Mouse (Mus musculus) hindbrain, embryonic 10.5 days (tissue): ENCODE results near the gene Elane. TPM values are rescaled to one million over a fixed set of nuclear protein-coding genes. Genes with fewer than 3 reads are reported as not detected.
A peak's percentile ranks its signal among the peaks of the same experiment; 100 is the strongest.

Experiments
- DNase-seq: peaks from one replicate; pipeline ENCODE4 v3.0.0-alpha.2; 2017; ENCODE audit warnings: low spot score
- H3K27ac ChIP-seq: fragments of 300-500 bp; sonication (generic); 2 replicates; pipeline ENCODE4 v1.5.1; 2016; ENCODE audit warnings: mild to moderate bottlenecking, moderate library complexity
- H3K27me3 ChIP-seq: fragments of 300-500 bp; sonication (generic); 2 replicates; pipeline ENCODE4 v1.6.1; 2016; ENCODE audit warnings: mild to moderate bottlenecking; ENCODE audit not compliant: poor library complexity, insufficient read depth, severe bottlenecking
- H3K36me3 ChIP-seq: fragments of 300-500 bp; sonication (generic); 2 replicates; pipeline ENCODE4 v1.6.1; 2016; ENCODE audit warnings: mild to moderate bottlenecking, moderate library complexity
- H3K4me1 ChIP-seq: fragments of 300-500 bp; sonication (generic); replicated peaks from 2 replicates; pipeline ENCODE4 v1.6.1; 2016; ENCODE audit warnings: mild to moderate bottlenecking
- H3K4me3 ChIP-seq: fragments of 300-500 bp; sonication (generic); 2 replicates; pipeline ENCODE4 v1.5.1; 2016; ENCODE audit warnings: mild to moderate bottlenecking, moderate library complexity
- H3K9me3 ChIP-seq: fragments of 300-500 bp; sonication (generic); 2 replicates; pipeline ENCODE4 v1.6.1; 2016; ENCODE audit warnings: mild to moderate bottlenecking, moderate library complexity
- WGBS: fragments of 180-500 bp; shearing (Covaris S2); methylation state at CpG from one replicate; pipeline ENCODE4 v1.1.7; 2016; 5-methylcytosine and 5-hydroxymethylcytosine counted together
- polyA plus RNA-seq: library from polyadenylated mRNA; unstranded; fragments of >200 nt; fragmentation: Nextera tagmentation; extraction: Ambion mirVana; gene quantifications from 2 replicates; pipeline ENCODE4 v1.2.1, GENCODE M21; 2016

The Elane gene
- polyA plus RNA-seq, 1 experiment from 2014 or later = not detected

GRCm38 (mm10) chr10:79914131-79914947 lies 28.3 kb downstream of the Elane start:
- Histone ChIP-seq H3K4me3 (peak overlapping the region; percentile 73; the same call in 1 of the 2 replicates), H3K27ac (peak overlapping the region; percentile 45; the same call in 1 of the 2 replicates), H3K27me3 (peaks cover 24% of the 10 kb centered on the region), H3K9me3 (no peaks in the 10 kb centered on the region), H3K4me1 (peaks cover 60% of the 10 kb centered on the region), H3K36me3 (peaks cover 34% of the 10 kb centered on the region)
- no peak for DNase-seq
- 70% methylated on average over 11 of the region's 11 CpGs for WGBS

DNA sequence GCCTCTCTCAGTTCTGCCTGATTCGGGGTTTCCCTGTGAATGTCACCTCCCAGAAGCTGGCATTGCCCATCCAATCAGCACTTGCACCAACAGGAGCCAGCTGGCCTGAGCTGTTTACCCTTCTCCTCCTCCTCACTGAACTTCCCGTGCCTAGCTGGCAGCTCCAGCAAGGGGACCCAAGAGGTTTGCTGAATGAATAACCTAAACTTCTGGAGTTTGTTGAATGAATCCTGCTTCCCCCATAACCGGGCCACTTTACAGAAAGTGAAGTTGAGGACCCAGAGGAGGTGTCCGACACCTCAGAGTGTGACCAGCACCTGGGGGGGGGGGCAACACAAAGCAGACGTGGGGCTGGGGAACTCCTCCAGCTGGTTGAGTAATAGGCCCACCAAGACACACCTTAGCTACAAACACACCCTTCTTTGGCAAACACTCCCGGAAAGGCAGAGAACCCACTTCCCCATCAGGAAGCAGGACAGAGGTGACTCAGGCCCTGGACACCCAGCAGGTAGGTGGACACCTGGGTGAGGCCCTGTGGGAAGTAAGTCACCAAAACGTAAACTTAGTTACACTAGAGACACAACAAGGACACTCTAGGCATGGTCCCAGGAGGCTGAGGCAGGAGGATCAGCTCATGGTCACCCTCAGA lies 29.0 kb downstream of the Elane start:
- peaks cover 32% of the 10 kb centered on the region for H3K27me3 ChIP-seq
- no peak overlapping the region for H3K27ac ChIP-seq
- H3K4me3 ChIP-seq = peak overlapping the region; percentile 73; the same call in 1 of the 2 replicates
- H3K4me1 ChIP-seq = peaks cover 62% of the 10 kb centered on the region
- WGBS = 74% methylated on average over 7 of the region's 7 CpGs
- no peak for DNase-seq
- no peaks in the 10 kb centered on the region for H3K9me3 ChIP-seq
- H3K36me3 ChIP-seq = peaks cover 34% of the 10 kb centered on the region

DNA sequence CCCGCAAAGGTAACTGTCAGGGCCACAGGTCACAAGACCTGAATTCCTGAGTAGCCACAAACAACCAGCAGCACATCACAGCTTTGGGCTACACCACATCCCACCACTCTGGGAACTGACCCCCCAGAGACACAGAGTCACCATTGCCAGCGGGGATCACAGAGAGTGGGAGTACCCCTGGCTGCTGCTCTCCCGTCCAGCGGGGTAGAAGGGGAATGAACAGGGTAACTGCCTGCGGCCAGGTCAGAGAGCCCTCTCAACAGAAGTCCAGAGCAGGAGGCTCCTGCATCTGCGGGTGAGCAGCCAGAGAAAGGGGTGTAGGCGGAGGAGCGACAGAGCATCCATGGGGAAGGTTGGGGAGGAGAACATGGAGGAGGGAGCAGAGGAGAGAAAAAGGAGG lies 30.0 kb downstream of the Elane start:
- peaks cover 71% of the 10 kb centered on the region for H3K4me1 ChIP-seq

DNA sequence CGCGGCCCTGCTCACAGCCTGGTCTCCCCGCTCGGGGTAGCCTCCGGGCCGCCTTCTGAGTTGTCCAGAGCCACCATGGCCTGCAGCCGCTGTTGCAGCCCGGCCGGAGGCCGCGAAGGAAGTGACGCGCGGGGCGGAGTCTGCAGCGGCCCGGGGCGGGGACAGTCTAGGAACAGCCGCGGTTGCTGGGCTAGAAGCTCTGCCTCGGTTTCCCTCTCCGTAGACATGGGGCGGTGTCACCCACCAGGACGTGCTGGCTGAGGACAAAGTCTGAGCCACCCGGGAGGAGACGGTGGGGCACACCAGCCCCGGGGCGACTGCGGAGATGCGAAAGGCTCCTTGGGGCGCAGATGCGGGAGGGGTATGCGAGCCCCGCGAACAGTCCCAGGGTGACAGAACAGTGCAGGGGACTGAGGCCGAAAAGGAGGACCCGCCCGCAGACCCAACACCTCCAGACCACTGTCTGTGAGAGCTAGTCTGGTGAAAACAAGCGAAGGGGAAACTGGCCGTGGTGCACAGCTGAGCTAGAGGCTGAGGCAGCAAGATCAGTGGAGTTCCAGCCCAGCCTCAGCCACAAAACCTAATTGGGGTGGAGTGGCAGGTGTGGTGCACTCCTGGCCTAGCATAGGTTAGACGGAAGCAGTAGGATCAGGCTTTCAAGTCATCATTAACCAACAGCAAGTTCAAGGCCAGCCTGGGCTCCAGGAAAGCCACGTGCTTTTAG lies 30.9 kb downstream of the Elane start, which contains the start of gene Kiss1r:
Gene Kiss1r (plus strand): TSS at position 164 of the 724 bp plus-strand sequence.
- Histone ChIP-seq H3K4me1 (peaks cover 77% of the 10 kb centered on the region), H3K27ac (peak within 1 kb of the TSS; percentile 92), H3K27me3 (peaks cover 51% of the 10 kb centered on the region)

More for the DNA sequence above, 30.0 kb downstream of the Elane start:
- Histone ChIP-seq H3K27ac (peak overlapping the region; percentile 92), H3K36me3 (peaks cover 26% of the 10 kb centered on the region), H3K4me3 (peak overlapping the region; percentile 73), H3K9me3 (no peaks in the 10 kb centered on the region), H3K27me3 (peaks cover 42% of the 10 kb centered on the region)
- no peak for DNase-seq
- WGBS = 7% methylated on average over 8 of the region's 8 CpGs

GRCm38 (mm10) chr10:79917532-79918100 lies 31.6 kb downstream of the Elane start:
- H3K27ac ChIP-seq = no peak overlapping the region
- 70% methylated on average over 5 of the region's 5 CpGs for WGBS
- DNase-seq = no peak
- H3K9me3 ChIP-seq = no peaks in the 10 kb centered on the region
- H3K36me3 ChIP-seq = peaks cover 10% of the 10 kb centered on the region
- peak overlapping the region; percentile 73 for H3K4me3 ChIP-seq
- H3K4me1 ChIP-seq = peaks cover 77% of the 10 kb centered on the region
- peaks cover 57% of the 10 kb centered on the region for H3K27me3 ChIP-seq

More for the DNA sequence above, 30.9 kb downstream of the Elane start, which contains the start of gene Kiss1r:
- Histone ChIP-seq H3K36me3 (peaks cover 17% of the 10 kb centered on the region), H3K4me3 (peak within 1 kb of the TSS; percentile 73), H3K9me3 (no peaks in the 10 kb centered on the region)
- DNase-seq = peak; percentile 86
- 3% methylated on average over 42 of the region's 42 CpGs for WGBS

DNA sequence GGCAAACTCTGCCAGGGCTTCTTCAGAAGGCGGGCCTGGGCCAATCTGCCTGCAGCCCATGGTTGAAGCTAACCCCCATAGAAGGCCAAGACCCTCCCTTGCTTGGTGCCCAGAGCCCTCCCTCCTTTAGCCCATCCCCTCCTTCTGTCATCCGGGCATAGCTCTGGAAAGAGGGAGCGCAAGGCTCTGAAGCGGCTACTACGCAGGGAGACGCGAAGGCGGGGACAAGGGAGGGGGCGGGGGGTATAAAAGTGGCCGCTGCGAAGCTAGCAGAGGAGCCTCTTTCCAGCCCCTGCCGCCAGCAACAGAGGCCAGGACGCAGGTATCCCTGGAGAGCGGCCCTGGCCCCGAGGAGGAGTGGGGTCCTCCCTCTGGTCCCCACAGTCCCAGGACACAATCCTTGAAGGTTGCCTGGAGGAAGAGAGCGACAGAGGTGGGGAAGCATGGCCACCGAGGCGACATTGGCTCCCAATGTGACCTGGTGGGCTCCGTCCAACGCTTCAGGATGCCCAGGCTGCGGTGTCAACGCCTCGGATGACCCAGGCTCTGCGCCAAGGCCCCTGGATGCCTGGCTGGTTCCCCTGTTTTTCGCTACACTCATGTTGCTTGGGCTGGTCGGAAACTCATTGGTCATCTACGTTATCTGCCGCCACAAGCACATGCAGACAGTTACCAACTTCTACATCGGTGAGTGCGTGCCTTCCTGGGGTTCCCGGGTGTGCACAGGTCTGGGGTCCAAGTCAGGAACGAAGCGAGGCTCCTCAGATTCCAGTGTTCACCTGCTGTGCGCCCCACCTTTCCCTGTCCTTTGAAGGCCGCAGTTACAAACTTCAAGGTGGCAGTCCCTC lies 32.4 kb downstream of the Elane start:
- H3K27me3 ChIP-seq = peaks cover 66% of the 10 kb centered on the region
- no peaks in the 10 kb centered on the region for H3K9me3 ChIP-seq
- peak overlapping the region; percentile 23; the same call in 1 of the 2 replicates for H3K27ac ChIP-seq
- DNase-seq = peak; percentile 33
- H3K4me3 ChIP-seq = peak overlapping the region; percentile 73
- peaks cover 77% of the 10 kb centered on the region for H3K4me1 ChIP-seq
- H3K36me3 ChIP-seq = peaks cover 2% of the 10 kb centered on the region; the same call in 1 of the 2 replicates
- WGBS = 4% methylated on average over 35 of the region's 35 CpGs

DNA sequence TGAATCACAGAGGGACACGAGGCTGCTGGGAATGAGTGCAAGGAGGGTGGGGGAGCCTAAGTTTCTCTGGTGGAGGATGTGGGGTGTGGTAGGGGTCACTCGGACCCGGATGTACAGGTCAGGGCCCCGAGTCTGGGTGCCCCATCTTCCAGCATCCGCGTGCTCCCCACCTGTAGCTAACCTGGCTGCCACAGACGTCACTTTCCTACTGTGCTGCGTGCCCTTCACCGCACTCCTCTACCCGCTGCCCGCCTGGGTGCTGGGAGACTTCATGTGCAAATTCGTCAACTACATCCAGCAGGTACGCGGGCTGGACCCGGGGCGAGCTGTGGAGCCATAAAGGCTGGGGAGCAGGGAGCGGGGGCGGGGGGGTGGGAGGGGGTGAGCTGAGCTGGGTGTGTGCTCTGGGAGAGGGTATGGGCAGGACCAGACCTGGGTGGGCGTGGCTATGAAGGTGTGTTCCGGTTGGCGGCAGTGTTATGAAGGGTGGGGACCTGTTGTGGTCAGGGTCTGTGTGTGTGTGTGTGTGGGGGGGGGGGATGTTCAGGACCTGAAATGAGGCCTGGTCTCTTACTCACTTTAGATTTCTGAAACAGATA lies 33.3 kb downstream of the Elane start:
- H3K4me1 ChIP-seq = peaks cover 71% of the 10 kb centered on the region

GRCm38 (mm10) chr10:79920056-79920890 lies 34.2 kb downstream of the Elane start:
- peak; percentile 47 for DNase-seq
- Histone ChIP-seq H3K36me3 (no peaks in the 10 kb centered on the region), H3K9me3 (no peaks in the 10 kb centered on the region), H3K4me1 (peaks cover 62% of the 10 kb centered on the region), H3K4me3 (peak overlapping the region; percentile 44), H3K27me3 (peaks cover 74% of the 10 kb centered on the region), H3K27ac (peak overlapping the region; percentile 53)
- WGBS = 18% methylated on average over 26 of the region's 26 CpGs

More for the DNA sequence above, 33.3 kb downstream of the Elane start:
- no peak for DNase-seq
- WGBS = 4% methylated on average over 20 of the region's 21 CpGs
- Histone ChIP-seq H3K27ac (no peak overlapping the region), H3K9me3 (no peaks in the 10 kb centered on the region), H3K4me3 (peak overlapping the region; percentile 44), H3K36me3 (no peaks in the 10 kb centered on the region), H3K27me3 (peaks cover 74% of the 10 kb centered on the region)

- H3K36me3 ChIP-seq = no peaks in the 10 kb centered on the region
- no peaks in the 10 kb centered on the region for H3K9me3 ChIP-seq
- H3K4me3 ChIP-seq = peak within 1 kb of the TSS; percentile 44
- WGBS = 4% methylated on average over 41 of the region's 41 CpGs
- DNase-seq = no peak
- H3K4me1 ChIP-seq = peaks cover 62% of the 10 kb centered on the region
- H3K27me3 ChIP-seq = peaks cover 79% of the 10 kb centered on the region
- peak within 1 kb of the TSS; percentile 53 for H3K27ac ChIP-seq
Measured at GRCm38 (mm10) chr10:79920958-79921535, 35.0 kb downstream of the Elane start, which contains the start of gene R3hdm4. Gene R3hdm4 (minus strand): TSS chr10:79921208.

DNA sequence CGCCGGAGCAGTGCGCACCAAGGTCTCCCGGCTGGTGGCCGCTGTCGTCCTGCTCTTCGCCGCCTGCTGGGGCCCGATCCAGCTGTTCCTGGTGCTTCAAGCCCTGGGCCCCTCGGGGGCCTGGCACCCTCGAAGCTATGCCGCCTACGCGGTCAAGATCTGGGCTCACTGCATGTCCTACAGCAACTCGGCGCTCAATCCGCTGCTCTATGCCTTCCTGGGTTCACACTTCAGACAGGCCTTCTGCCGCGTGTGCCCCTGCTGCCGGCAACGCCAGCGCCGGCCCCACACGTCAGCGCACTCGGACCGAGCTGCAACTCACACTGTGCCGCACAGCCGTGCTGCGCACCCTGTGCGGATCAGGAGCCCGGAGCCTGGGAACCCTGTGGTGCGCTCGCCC lies 35.5 kb downstream of the Elane start:
- Histone ChIP-seq H3K36me3 (no peaks in the 10 kb centered on the region), H3K27me3 (peaks cover 84% of the 10 kb centered on the region), H3K27ac (no peak overlapping the region), H3K4me3 (peak overlapping the region; percentile 44), H3K4me1 (peaks cover 62% of the 10 kb centered on the region), H3K9me3 (no peaks in the 10 kb centered on the region)
- WGBS = 2% methylated on average over 34 of the region's 34 CpGs
- DNase-seq = no peak
